Mouse (Mus musculus) embryonic facial prominence, embryonic 14.5 days (tissue): ENCODE results near the gene Tmem211. TPM values are rescaled to one million over a fixed set of nuclear protein-coding genes. Genes with fewer than 3 reads are reported as not detected.
A peak's percentile ranks its signal among the peaks of the same experiment; 100 is the strongest.

Experiments used
- ATAC-seq: fragments of 200-750 bp; cut with Nextera tagmentation; 2 replicates; pipeline ENCODE4 v1.8.0; 2017; ENCODE audit warnings: low read depth, moderate number of reproducible peaks, moderate TSS enrichment
- DNase-seq: peaks from one replicate; pipeline ENCODE4 v3.0.0-alpha.2; 2015; ENCODE audit warnings: low spot score
- H3K27ac ChIP-seq: fragments of 300-500 bp; sonication (generic); replicated peaks from 2 replicates; pipeline ENCODE4 v1.5.1; 2014; ENCODE audit warnings: low read depth, mild to moderate bottlenecking, low read length, moderate library complexity
- H3K27me3 ChIP-seq: fragments of 300-500 bp; sonication (generic); replicated peaks from 2 replicates; pipeline ENCODE4 v1.6.1; 2014; ENCODE audit warnings: low read length; ENCODE audit not compliant: control insufficient read depth, insufficient read depth
- H3K36me3 ChIP-seq: fragments of 300-500 bp; sonication (generic); 2 replicates; pipeline ENCODE4 v1.6.1; 2014; ENCODE audit warnings: low read length, mixed read lengths; ENCODE audit not compliant: control insufficient read depth, insufficient read depth
- H3K4me1 ChIP-seq: fragments of 300-500 bp; sonication (generic); 2 replicates; pipeline ENCODE4 v1.6.1; 2014; ENCODE audit warnings: antibody characterized with exemption, low read length; ENCODE audit not compliant: control insufficient read depth, insufficient read depth
- H3K4me2 ChIP-seq: fragments of 300-500 bp; sonication (generic); 2 replicates; pipeline ENCODE4 v1.6.1; 2014; ENCODE audit warnings: low read depth, mild to moderate bottlenecking, low read length, moderate library complexity, mixed read lengths
- H3K4me3 ChIP-seq: fragments of 300-500 bp; sonication (generic); 2 replicates; pipeline ENCODE4 v1.5.1; 2014; ENCODE audit warnings: low read depth, mild to moderate bottlenecking, low read length
- H3K9ac ChIP-seq: fragments of 300-500 bp; sonication (generic); 2 replicates; pipeline ENCODE4 v1.6.1; 2014; ENCODE audit warnings: low read depth, mild to moderate bottlenecking, low read length, moderate library complexity, mixed read lengths
- H3K9me3 ChIP-seq: fragments of 300-500 bp; sonication (generic); 2 replicates; pipeline ENCODE4 v1.6.1; 2016; ENCODE audit warnings: low read length; ENCODE audit not compliant: control insufficient read depth
- WGBS: fragments of 180-500 bp; shearing (Covaris S2); extraction: QIAGEN DNeasy Blood & Tissue Kit; methylation state at CpG from one replicate; pipeline ENCODE4 v1.1.7; 2014; 5-methylcytosine and 5-hydroxymethylcytosine counted together
- polyA plus RNA-seq: library from polyadenylated mRNA; unstranded; fragments of >200 nt; fragmentation: Nextera tagmentation; extraction: Ambion mirVana; gene quantifications from 2 replicates; pipeline ENCODE4 v1.2.1, GENCODE M21; 2014

Tmem211 gene
- polyA plus RNA-seq, 1 experiment from 2014 or later: 1.0 TPM

GRCm38 (mm10) chr5:113195451-113195850 lies 31.3 kb upstream of the Tmem211 start:
- peak; percentile 32; the same call in 1 of the 2 replicates for ATAC-seq
- peak; percentile 68 for DNase-seq
- Histone ChIP-seq H3K9ac (no peak overlapping the region), H3K4me1 (peaks cover 10% of the 10 kb centered on the region), H3K4me2 (no peak overlapping the region), H3K36me3 (no peaks in the 10 kb centered on the region), H3K27ac (no peak overlapping the region), H3K27me3 (no peaks in the 10 kb centered on the region), H3K9me3 (no peaks in the 10 kb centered on the region), H3K4me3 (no peak overlapping the region)
- WGBS: 49% methylated on average over 12 of the region's 12 CpGs

GRCm38 (mm10) chr5:113195907-113196306 lies 30.8 kb upstream of the Tmem211 start:
- Histone ChIP-seq H3K36me3 (no peaks in the 10 kb centered on the region), H3K9me3 (no peaks in the 10 kb centered on the region), H3K27ac (no peak overlapping the region), H3K4me2 (no peak overlapping the region), H3K4me1 (peaks cover 10% of the 10 kb centered on the region), H3K27me3 (no peaks in the 10 kb centered on the region), H3K4me3 (no peak overlapping the region), H3K9ac (no peak overlapping the region)
- ATAC-seq (no peak), DNase-seq (no peak)
- WGBS: 89% methylated on average over 6 of the region's 6 CpGs

GRCm38 (mm10) chr5:113196916-113197794 lies 29.6 kb upstream of the Tmem211 start:
- no peaks in the 10 kb centered on the region for H3K36me3 ChIP-seq
- no peak overlapping the region for H3K9ac ChIP-seq
- DNase-seq (no peak), ATAC-seq (no peak)
- no peak overlapping the region for H3K4me3 ChIP-seq
- WGBS: 55% methylated on average over 9 of the region's 9 CpGs
- H3K27me3 ChIP-seq: no peaks in the 10 kb centered on the region
- peaks cover 10% of the 10 kb centered on the region for H3K4me1 ChIP-seq
- H3K27ac ChIP-seq: peak overlapping the region; percentile 63; the same call in 1 of the 2 replicates
- no peaks in the 10 kb centered on the region for H3K9me3 ChIP-seq
- H3K4me2 ChIP-seq: no peak overlapping the region

- Histone ChIP-seq H3K4me1 (peaks cover 10% of the 10 kb centered on the region), H3K9me3 (no peaks in the 10 kb centered on the region), H3K4me2 (no peak overlapping the region), H3K27ac (peak overlapping the region; percentile 55), H3K9ac (no peak overlapping the region), H3K4me3 (no peak overlapping the region), H3K36me3 (no peaks in the 10 kb centered on the region), H3K27me3 (no peaks in the 10 kb centered on the region)
- ATAC-seq: no peak
- no peak for DNase-seq
- WGBS: 48% methylated on average over 7 of the region's 8 CpGs
These were observed 27.5 kb upstream of the Tmem211 start for GRCm38 (mm10) chr5:113199126-113199771.

- H3K4me1 ChIP-seq: peaks cover 10% of the 10 kb centered on the region
- ATAC-seq (no peak), DNase-seq (no peak)
- no peak overlapping the region for H3K9ac ChIP-seq
- H3K27me3 ChIP-seq: no peaks in the 10 kb centered on the region
- 79% methylated on average over 10 of the region's 10 CpGs for WGBS
- H3K27ac ChIP-seq: no peak overlapping the region
- no peaks in the 10 kb centered on the region for H3K9me3 ChIP-seq
- H3K4me2 ChIP-seq: no peak overlapping the region
- H3K36me3 ChIP-seq: no peaks in the 10 kb centered on the region
- H3K4me3 ChIP-seq: no peak overlapping the region
These were observed 27.0 kb upstream of the Tmem211 start for GRCm38 (mm10) chr5:113199772-113200134.

GRCm38 (mm10) chr5:113204193-113204592 lies 22.5 kb upstream of the Tmem211 start:
- Histone ChIP-seq H3K9ac (no peak overlapping the region), H3K27me3 (no peaks in the 10 kb centered on the region), H3K4me2 (no peak overlapping the region), H3K4me3 (no peak overlapping the region), H3K27ac (no peak overlapping the region), H3K9me3 (no peaks in the 10 kb centered on the region), H3K36me3 (no peaks in the 10 kb centered on the region), H3K4me1 (peaks cover 19% of the 10 kb centered on the region)
- DNase-seq: no peak
- 84% methylated on average over 9 of the region's 9 CpGs for WGBS
- ATAC-seq: no peak

GRCm38 (mm10) chr5:113206670-113207352 lies 19.9 kb upstream of the Tmem211 start:
- 39% methylated on average over 9 of the region's 9 CpGs for WGBS
- H3K4me3 ChIP-seq: no peak overlapping the region
- no peaks in the 10 kb centered on the region for H3K27me3 ChIP-seq
- no peak overlapping the region for H3K9ac ChIP-seq
- no peak overlapping the region for H3K4me2 ChIP-seq
- H3K36me3 ChIP-seq: no peaks in the 10 kb centered on the region
- no peaks in the 10 kb centered on the region for H3K9me3 ChIP-seq
- peaks cover 27% of the 10 kb centered on the region for H3K4me1 ChIP-seq
- ATAC-seq (no peak), DNase-seq (peak; percentile 34)
- H3K27ac ChIP-seq: no peak overlapping the region

GRCm38 (mm10) chr5:113208048-113208447 lies 18.7 kb upstream of the Tmem211 start:
- Histone ChIP-seq H3K9me3 (no peaks in the 10 kb centered on the region), H3K4me3 (no peak overlapping the region), H3K4me2 (no peak overlapping the region), H3K27ac (peak overlapping the region; percentile 82), H3K27me3 (no peaks in the 10 kb centered on the region), H3K9ac (no peak overlapping the region), H3K4me1 (peaks cover 27% of the 10 kb centered on the region), H3K36me3 (no peaks in the 10 kb centered on the region)
- no peak for DNase-seq
- ATAC-seq: no peak
- WGBS: 53% methylated on average over 4 of the region's 4 CpGs
